Mouse (Mus musculus) Muller cell, postnatal 12 days (primary cell): Measurements from ENCODE around the gene Mlst8.

ENCODE experiments used
- DNase-seq: peaks from one replicate; pipeline ENCODE4 v3.0.0-alpha.2; 2015; ENCODE audit errors: inconsistent ontology term

Gene Mlst8

GRCm38 (mm10) chr17:24489265-24490030 is 10.6 kb upstream of the Mlst8 start:
- no peak for DNase-seq

DNA sequence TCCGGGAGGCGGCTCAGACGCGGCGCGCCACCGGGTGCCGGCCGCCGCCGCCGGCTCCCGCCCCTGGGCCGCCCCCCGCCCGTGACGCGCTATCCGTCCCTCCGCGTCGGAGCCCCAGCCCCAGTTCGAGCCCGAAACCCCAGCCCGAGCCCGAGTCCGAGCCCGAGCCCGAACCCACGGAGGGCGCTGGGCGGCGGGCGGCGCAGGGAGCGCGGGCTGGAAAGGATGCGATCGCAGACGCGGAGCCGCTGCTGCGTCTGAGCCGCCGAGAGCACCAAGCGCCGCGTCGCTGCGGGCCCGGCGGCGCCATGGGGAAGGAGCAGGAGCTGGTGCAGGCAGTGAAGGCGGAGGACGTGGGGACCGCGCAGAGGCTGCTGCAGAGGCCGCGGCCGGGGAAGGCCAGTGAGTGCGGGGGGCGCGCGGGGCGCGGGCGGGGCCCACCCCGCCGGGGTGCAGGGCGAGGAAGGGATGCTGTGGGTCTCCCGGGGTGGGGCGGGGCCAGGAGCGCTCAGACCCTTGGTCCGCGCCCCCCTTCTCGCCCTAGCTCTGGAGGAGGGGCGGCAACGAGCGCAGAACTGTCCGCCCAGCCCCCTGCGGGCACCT is 9.9 kb upstream of the Mlst8 start:
- peak; percentile 61 for DNase-seq

GRCm38 (mm10) chr17:24488186-24488661 is 9.3 kb upstream of the Mlst8 start, which contains the start of gene Caskin1:
Gene Caskin1, plus strand, starts transcription at chr17:24488601.
- peak; percentile 75 for DNase-seq

GRCm38 (mm10) chr17:24485090-24485860 is 6.4 kb upstream of the Mlst8 start:
- no peak for DNase-seq

- DNase-seq: no peak
Measured at GRCm38 (mm10) chr17:24483495-24483894, 4.6 kb upstream of the Mlst8 start.

DNA sequence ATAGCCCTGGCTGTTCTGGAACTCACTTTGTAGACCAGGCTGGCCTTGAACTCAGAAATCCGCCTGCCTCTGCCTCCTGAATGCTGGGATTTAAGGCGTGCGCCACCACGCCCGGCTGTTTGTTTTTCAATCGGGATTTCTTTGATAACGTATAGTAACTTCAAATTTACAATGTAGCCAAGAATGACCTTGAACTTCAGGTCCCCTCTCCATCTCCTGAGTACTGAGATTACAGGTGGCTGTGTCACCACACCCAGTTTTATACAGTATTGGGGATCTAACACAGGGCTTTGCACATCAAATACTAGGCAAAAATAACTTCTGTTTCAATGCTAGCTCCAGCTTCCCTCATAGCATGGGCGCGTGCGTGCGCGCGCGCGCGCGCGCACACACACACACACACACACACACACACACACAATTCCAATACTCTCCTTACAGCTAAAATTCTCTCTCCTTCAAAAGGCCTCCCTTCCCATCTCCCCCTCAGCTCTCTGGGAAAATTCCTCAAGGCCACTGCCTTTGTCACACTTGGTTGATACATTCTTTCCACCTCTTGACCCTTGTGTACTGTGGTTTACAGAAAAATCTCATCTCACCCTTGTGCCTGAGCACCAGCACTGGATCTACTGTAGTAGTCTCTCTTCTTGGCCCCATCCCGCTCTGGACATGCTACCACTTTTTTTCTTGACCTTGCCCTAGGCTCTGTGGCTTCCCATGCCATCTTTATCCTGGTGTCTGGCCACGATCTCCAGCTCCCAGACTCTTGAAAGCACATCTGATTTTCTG is 2.3 kb upstream of the Mlst8 start:
- DNase-seq: no peak

DNA sequence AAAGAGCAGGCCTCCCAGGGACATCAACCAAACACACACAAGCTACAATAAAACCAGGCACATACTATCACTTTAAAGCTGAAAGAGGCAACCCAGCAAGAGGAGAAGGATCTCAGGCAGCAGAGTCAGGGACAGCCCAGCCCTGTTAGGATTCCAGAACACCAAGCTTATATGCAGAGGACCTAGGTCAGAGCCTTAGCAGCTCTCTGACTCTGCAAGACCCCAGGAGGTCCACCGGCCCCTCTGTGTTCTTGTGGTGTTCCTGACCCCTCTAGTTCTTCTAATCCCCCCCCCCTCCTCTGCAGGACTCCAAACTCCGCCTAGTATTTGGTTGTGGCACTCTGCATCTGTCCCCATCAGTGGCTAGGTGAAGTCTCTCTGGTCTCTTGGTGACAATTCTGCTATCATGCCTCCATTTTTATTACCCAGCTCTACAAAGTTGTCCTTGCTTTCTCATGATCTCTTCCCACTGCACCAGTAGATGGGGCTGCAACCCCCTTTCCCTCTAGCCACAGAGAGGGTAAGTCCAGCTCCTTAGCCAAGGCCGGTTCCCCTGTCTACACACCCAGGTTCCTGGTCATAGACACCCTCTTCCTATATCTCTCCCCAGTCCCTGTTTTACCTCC is 1.4 kb upstream of the Mlst8 start:
- no peak for DNase-seq

DNA sequence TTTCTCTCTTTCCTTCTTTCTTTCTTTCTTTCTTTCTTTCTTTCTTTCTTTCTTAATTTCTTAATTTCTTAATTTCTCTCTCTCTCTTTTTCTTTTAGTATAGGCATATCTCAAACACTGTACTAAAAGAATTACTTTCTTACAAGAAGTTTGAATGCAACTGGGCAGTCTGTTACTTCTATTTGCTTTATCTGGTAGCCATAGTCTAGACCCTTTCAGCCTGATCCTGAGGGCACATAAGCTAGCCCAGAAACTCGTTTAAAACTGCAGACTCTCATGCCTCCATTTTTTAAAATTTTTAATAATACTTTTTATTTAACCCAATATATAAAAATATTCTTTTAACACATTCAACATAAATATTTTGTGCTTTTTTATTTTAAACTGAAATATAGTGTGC is 553 bp upstream of the Mlst8 start:
- DNase-seq: no peak

- no peak for DNase-seq
Measured at GRCm38 (mm10) chr17:24477985-24478600, 785 bp downstream of the Mlst8 start.

GRCm38 (mm10) chr17:24477053-24477984 is 1.6 kb downstream of the Mlst8 start:
- DNase-seq: no peak

DNA sequence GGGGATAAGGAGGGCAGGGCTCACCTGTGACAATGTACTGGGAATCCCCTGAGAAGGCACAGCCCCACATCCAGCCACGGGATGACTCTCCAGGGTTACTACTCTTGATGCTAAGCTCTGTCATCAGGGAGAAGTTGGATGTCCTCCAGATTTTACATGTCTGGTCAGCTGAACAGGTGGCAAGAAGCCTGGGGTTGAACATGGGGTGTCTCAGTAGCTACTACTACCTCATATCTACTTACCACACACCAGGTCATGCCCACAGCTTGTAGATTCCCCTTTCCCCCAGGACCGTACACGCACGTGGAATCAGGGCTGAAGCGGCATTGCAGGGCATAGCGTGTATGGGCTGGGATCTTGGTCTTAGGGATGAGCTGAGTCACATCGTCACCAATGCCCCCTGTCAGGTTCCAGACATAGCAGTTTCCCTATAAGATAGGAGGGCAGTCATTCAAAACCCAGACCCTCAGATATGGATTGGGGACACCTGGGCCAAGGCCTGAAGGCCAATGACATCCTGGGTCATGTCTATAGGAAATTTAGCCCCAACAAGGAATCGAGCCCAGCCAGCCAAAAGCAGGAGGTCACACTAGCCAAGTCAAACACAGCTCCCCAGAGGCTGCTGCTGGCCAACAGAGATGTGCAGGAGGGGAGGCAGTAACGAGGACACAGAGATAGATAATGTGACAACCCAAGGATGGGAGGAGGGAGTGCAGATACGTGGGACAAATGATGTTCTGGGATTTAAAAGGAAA is 2.7 kb downstream of the Mlst8 start:
- DNase-seq: no peak

- DNase-seq: no peak
Measured at GRCm38 (mm10) chr17:24475586-24475985, 3.3 kb downstream of the Mlst8 start.

DNA sequence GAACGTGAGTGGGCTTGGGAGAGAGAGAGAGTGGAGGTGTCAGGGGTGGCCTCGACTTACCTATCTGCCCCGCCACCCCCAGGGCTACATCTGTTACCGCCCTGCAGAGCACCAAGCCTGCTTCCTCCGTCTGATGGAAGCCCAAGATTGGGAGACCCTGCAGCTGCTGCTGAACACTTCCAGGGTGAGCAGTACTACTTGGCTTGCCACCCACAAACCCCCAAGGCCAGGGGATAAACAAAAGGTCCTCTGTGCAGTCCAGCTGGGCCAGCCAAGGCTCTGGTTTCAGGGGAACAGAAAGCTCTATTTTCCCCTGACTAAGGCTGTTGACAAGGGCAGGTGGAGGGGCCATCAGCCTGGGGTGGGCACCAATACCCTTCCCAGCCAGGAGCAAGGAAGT is 4.3 kb downstream of the Mlst8 start:
- peak; percentile 36 for DNase-seq

DNA sequence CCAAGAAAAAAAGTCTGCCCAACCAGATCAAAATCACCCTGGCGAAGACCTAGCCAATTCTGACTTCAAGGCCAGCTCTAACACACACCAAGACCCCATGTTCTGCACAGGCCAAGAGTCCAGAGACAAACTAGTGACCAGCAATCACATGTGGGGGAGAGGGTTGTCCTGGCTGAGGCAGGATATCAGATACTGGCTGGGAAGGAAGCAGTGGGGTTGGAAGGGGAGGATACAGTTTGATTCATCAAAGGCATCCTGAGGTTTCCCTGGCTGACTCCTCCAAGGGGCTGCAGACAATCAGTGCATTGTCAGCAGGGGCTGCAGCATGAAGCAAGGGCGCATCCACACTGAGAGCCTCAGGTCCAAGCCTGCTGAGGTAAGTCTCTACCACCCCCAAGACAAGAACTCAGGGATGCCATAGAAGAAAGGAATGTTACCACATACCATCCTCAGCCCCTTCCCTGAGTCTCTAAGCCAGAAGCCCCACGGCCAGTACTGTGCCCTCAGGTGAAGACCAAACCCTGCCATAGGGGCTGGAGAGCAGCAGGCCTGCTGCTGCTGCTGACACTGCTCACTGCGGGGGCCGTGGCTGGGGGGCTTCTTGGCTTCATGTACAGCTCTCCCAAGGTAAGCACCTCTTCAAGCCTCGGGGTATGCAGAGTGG is 5.1 kb downstream of the Mlst8 start, which contains the start of gene Bricd5:
Bricd5 (plus strand) TSS at position 273 of the 664 bp plus-strand sequence.
- DNase-seq: no peak

GRCm38 (mm10) chr17:24472512-24472911 is 6.4 kb downstream of the Mlst8 start:
- DNase-seq: peak; percentile 69

DNA sequence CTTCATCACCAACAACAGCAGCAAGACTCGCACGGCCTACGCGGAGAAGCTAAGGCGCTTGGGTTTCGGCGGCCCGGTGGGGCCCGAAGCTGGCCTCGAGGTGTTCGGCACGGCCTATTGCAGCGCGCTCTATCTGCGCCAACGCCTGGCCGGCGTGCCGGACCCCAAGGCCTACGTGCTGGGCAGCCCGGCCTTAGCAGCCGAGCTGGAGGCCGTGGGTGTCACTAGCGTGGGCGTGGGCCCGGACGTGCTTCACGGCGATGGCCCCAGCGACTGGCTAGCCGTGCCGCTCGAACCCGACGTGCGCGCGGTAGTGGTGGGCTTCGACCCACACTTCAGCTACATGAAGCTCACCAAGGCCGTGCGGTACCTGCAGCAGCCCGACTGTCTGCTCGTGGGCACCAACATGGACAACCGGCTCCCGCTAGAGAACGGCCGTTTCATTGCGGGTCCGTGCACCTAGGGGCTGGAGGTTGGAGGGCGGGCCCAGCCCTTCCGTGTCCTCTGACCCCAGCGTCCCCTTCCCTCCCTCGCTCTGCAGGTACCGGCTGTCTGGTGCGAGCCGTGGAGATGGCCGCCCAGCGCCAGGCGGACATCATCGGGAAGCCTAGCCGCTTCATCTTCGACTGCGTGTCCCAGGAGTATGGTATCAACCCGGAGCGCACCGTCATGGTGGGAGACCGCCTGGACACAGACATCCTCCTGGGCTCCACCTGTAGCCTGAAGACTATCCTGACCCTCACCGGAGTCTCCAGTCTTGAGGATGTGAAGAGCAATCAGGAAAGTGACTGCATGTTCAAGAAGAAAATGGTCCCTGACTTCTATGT is 8.0 kb downstream of the Mlst8 start:
- DNase-seq: no peak

- peak; percentile 99 for DNase-seq
Measured at GRCm38 (mm10) chr17:24469910-24470602, 8.8 kb downstream of the Mlst8 start, which contains the start of the genes E4f1 and Pgp. Gene E4f1, minus strand, starts transcription at chr17:24470313. Gene Pgp, plus strand, starts transcription at chr17:24470392.
